Mouse (Mus musculus) olfactory bulb, adult 2 months (tissue): Measurements from ENCODE around the gene Ogfrl1. TPM values are rescaled to one million over a fixed set of nuclear protein-coding genes. Genes with fewer than 3 reads are reported as not detected.

ENCODE experiments used
- H3K27ac ChIP-seq: fragments of 200-500 bp; 2 replicates; pipeline ENCODE4 v1.5.1; 2012; ENCODE audit warnings: low read depth, low read length; ENCODE audit not compliant: insufficient read depth
- H3K4me1 ChIP-seq: fragments of 200-500 bp; 2 replicates; pipeline ENCODE4 v1.6.1; 2012; ENCODE audit warnings: low read length; ENCODE audit not compliant: control insufficient read depth, insufficient read depth
- H3K4me3 ChIP-seq: fragments of 200-500 bp; 2 replicates; pipeline ENCODE4 v1.5.1; 2012; ENCODE audit warnings: mild to moderate bottlenecking, low read depth, low read length, moderate library complexity; ENCODE audit not compliant: insufficient read depth
- CTCF ChIP-seq: fragments of 200-500 bp; IDR thresholded peaks from 2 replicates; pipeline ENCODE4 v1.5.1; 2012; ENCODE audit warnings: low read depth, mild to moderate bottlenecking, low read length, moderate library complexity; ENCODE audit not compliant: insufficient read depth
- POLR2A ChIP-seq: fragments of 200-500 bp; IDR thresholded peaks from 2 replicates; pipeline ENCODE4 v1.6.1; 2012; ENCODE audit warnings: mild to moderate bottlenecking, low read depth, low read length, moderate library complexity; ENCODE audit not compliant: insufficient read depth
- WGBS: fragments of 180-500 bp; shearing (Covaris S2); methylation state at CpG from one replicate; pipeline ENCODE4 v1.1.7; 2018; 5-methylcytosine and 5-hydroxymethylcytosine counted together
- polyA plus RNA-seq: library from polyadenylated mRNA; stranded (reverse); fragments of >200 nt; gene quantifications from 2 replicates; pipeline ENCODE4 v1.2.4, GENCODE M21; 2012; ENCODE audit warnings: low replicate concordance; ENCODE audit not compliant: missing spikeins, insufficient read depth, insufficient read length

Gene Ogfrl1
- polyA plus RNA-seq, 1 experiment = not detected

DNA sequence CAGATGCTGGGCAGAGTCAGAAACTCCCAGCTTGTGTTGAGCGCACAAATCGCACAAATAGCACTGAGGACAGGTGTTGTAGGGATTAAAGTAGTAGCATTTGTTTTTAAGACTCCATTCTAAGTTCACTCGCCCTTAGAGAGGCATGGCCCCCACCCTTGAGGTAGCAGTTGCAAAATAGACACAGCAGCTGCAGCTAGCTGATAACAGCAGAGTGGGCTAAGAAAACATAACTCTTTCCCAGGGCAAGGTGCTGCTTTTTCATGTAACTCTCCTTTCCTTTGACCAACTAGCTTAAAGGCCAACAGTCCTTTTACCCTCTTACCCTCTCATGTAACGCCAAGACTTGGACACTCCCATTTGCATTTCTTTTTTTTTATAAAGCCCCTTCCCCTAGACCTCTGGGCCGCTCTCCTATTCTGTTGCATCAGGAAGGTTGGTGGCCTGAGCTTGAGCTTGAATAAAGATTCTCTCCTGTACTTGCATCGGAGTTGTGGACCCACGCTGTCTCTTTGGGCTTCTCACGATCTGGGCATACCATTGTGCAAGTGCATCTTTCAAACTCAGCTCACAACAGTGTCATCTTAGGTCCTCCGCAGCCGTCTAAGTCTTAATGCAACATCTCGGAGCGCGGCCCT lies 61.7 kb downstream of the Ogfrl1 start:
- Histone ChIP-seq H3K4me3 (no peak overlapping the region), H3K27ac (no peak overlapping the region), H3K4me1 (no peaks in the 10 kb centered on the region)
- no peak for TF ChIP-seq POLR2A
- no peak for TF ChIP-seq CTCF
- 94% methylated on average over 13 of the region's 13 CpGs for WGBS

- TF ChIP-seq CTCF (no peak), POLR2A (no peak)
- no peaks in the 10 kb centered on the region for H3K4me1 ChIP-seq
- 96% methylated on average over 4 of the region's 4 CpGs for WGBS
- H3K4me3 ChIP-seq = no peak overlapping the region
- no peak overlapping the region for H3K27ac ChIP-seq
Observed at GRCm38 (mm10) chr1:23335050-23335449, 62.5 kb downstream of the Ogfrl1 start.

DNA sequence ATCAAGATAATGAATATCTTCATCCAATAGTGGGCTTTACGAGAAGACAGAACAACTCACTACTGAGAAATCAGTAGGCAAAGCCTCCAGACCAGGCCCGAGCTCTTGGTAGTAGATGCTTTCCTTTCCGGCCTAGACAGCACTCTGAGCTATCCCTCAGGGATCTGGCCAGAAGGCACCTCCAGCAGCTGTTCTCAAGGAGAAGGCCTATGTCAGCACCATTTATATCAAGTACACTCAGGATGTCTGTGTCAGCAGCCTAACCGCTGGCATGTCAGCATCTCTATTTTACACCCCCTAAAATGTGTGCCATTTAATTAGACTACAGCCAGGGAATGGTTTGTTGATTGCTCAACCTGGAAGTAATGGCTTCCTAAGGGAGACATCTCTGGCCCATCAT lies 65.4 kb downstream of the Ogfrl1 start:
- TF ChIP-seq POLR2A = no peak
- no peak for TF ChIP-seq CTCF
- Histone ChIP-seq H3K27ac (no peak overlapping the region), H3K4me1 (no peaks in the 10 kb centered on the region), H3K4me3 (no peak overlapping the region)
- WGBS = 94% methylated on average over 4 of the region's 4 CpGs

DNA sequence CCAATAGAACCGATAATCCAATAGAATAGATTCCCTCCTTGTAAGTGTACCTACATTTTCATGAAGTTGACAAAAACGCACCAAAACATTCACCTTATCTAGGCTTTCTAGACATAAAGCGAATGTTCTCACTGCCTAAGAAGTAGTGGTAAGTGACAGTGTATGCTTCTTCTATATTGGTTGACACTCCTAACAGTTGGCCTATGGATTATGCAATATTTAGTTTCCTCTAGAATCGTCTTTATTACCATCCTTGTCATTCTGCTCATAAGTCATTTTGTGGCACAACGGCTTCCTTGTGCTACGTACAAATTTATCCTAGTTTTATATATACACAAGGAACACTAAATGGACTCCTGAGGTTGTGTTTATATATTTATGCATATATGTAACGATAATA lies 72.4 kb downstream of the Ogfrl1 start:
- Histone ChIP-seq H3K4me3 (no peak overlapping the region), H3K4me1 (peaks cover 4% of the 10 kb centered on the region), H3K27ac (no peak overlapping the region)
- TF ChIP-seq POLR2A (no peak), CTCF (no peak)
- WGBS = 95% methylated on average over 7 of the region's 7 CpGs

DNA sequence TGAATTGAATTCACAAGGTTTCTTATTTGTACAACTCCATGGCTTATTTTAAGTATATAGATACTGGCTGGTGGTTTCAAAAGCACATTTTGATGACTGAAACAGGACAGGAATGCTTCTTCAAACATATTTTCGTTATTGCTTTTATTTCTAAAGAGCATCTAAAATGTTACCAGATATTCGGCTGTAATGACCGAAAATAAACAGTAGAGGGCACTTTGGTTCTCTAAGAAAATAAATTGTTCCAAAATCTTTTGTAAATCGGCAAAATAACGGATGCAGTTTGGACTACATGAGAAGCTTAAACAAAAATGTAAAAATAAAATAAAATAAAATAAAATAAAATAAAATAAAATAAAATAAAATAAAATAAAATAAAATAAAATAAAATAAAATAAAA lies 73.3 kb downstream of the Ogfrl1 start:
- no peak overlapping the region for H3K4me3 ChIP-seq
- no peak overlapping the region for H3K27ac ChIP-seq
- H3K4me1 ChIP-seq = peaks cover 4% of the 10 kb centered on the region
- WGBS = 3% methylated on average over 5 of the region's 5 CpGs
- no peak for TF ChIP-seq POLR2A
- TF ChIP-seq CTCF = no peak

DNA sequence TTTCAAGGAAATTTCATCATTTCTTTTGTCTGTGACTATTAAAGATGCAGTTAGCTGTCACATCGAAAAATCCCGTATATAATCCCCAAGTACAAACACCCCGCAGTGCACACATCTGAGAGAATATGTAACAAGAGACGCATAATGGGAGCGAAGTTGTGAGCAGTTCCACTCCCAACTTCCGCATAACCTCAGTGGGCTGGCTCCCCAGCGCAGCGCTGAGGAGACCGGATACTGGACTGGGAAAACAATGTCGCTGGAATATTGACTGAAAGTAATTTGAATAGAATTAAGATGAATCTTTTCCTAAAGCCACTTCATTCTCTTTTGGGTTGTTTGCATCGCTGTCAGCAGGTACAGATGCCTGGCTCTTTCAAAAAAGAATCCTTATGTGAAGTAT lies 74.3 kb downstream of the Ogfrl1 start:
- TF ChIP-seq CTCF = no peak
- no peak for TF ChIP-seq POLR2A
- 86% methylated on average over 11 of the region's 11 CpGs for WGBS
- Histone ChIP-seq H3K4me3 (no peak overlapping the region), H3K27ac (no peak overlapping the region), H3K4me1 (peaks cover 4% of the 10 kb centered on the region)

DNA sequence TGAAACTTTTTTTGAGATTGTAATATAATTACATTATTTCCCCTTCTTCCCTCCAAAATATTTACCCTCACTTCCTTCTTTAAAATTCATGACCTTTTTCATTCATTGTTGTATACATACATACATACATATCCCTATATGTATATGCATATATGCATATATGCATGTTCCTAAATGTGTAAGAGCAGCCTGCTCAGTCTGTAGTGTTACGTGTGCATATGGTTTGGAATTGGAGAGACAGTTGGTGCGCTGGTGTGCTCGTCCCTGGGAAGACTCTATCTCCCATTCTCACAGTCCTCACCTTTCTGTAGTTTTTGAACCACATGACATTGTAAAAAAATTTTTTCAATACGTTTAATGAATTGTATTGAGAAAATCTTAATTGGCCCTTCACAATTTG lies 75.4 kb downstream of the Ogfrl1 start:
- no peak for TF ChIP-seq POLR2A
- no peak for TF ChIP-seq CTCF
- WGBS = 91% methylated on average over 4 of the region's 4 CpGs
- no peak overlapping the region for H3K27ac ChIP-seq
- peaks cover 4% of the 10 kb centered on the region for H3K4me1 ChIP-seq
- H3K4me3 ChIP-seq = no peak overlapping the region

GRCm38 (mm10) chr1:23321331-23321851 lies 76.2 kb downstream of the Ogfrl1 start:
- H3K27ac ChIP-seq = no peak overlapping the region
- TF ChIP-seq POLR2A = no peak
- TF ChIP-seq CTCF = no peak

GRCm38 (mm10) chr1:23320591-23321195 lies 76.9 kb downstream of the Ogfrl1 start:
- 87% methylated on average over 7 of the region's 7 CpGs for WGBS
- no peak overlapping the region for H3K4me3 ChIP-seq
- H3K4me1 ChIP-seq = peaks cover 4% of the 10 kb centered on the region
- TF ChIP-seq POLR2A = no peak
- TF ChIP-seq CTCF = no peak
- no peak overlapping the region for H3K27ac ChIP-seq

More at GRCm38 (mm10) chr1:23321331-23321851, 76.2 kb downstream of the Ogfrl1 start:
- H3K4me3 ChIP-seq = peak overlapping the region; percentile 21; the same call in 1 of the 2 replicates
- H3K4me1 ChIP-seq = peaks cover 4% of the 10 kb centered on the region
- 21% methylated on average over 10 of the region's 10 CpGs for WGBS
